Mouse (Mus musculus): ENCODE results near the gene Fcgrt. TPM values are rescaled to one million over a fixed set of nuclear protein-coding genes. Genes with fewer than 3 reads are reported as not detected.

Gene Fcgrt
- total and polyA plus RNA-seq, 3 experiments: 0.27 to 1.7 TPM; not detected in 1

DNA sequence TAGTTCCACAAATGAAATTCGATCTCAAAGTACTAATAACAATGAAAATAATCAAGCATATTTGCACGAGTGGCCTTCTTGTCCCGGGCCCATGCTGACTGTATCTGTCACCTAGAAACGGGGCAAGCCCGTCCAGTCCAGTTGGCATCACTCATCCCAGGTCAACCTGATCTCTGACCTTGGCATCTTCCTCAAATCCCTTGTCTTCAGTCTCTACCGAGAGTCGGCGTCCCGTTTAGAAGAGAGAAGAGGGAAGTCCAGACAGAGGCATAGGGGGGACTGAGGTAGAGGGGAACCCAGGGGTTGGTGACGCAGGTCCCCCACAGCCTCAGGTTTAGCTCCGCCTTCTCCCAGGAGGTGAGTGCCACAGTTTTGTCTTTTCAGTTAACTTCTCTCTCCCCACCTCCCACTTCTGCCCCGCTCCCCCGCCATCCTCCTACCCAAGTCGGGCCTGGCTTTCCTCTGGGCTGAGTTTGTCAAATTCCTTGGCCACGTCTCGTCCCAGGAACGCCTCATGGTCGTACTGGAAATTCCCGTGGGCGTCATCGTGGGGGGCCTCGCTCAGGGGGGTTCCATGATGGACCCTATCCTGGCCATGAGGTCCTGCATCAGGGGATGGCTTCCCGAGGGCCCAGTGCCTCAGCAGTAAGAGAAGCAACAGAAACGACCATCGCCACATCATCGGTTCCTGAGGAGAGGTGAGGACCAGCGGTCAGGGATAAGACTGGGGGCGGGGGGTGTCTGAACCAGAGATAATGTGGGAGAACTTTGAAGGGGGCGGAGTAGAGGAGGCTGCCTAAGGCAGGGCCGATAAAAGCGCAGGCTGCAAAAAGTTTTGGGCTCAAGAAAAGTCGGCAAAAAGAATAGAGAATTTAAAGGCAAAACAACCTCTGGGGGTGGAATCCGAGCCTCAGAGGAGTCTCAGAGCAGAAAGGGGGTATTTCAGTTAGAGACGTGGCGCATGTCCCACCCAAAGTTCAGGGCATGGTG is 12.4 kb downstream of the Fcgrt start:
- Histone ChIP-seq H3K27ac (ENCODE audit: control insufficient read depth, low read depth, low read length) (peak overlapping the region; percentile 47), H3K9ac (ENCODE audit: control insufficient read depth, low read depth, low read length, poor library complexity, severe bottlenecking) (peak overlapping the region; percentile 60), H3K4me3 (ENCODE audit: control insufficient read depth in 1 of 2, insufficient read depth in 1 of 2, low read depth in 2 of 2, low read length in 2 of 2) (peak overlapping the region; percentile 50 to 72), H3K79me2 (ENCODE audit: control insufficient read depth, insufficient read depth, low read length, poor library complexity) (no peaks in the 10 kb centered on the region; the same call in 1 of the 2 replicates), H3K4me1 (ENCODE audit: control insufficient read depth in 1 of 2, insufficient read depth in 2 of 2, low read length in 2 of 2) (peaks cover 2 to 16% of the 10 kb centered on the region in 2 experiments), H3K9me3 (replicated peaks; ENCODE audit: insufficient read depth, low read length) (no peaks in the 10 kb centered on the region), H3K27me3 (ENCODE audit: control insufficient read depth in 1 of 2, insufficient read depth in 2 of 2, low read length in 2 of 2) (no peaks in the 10 kb centered on the region), H3K36me3 (ENCODE audit: control insufficient read depth in 1 of 2, insufficient read depth in 2 of 2, low read length in 2 of 2) (peaks cover 0 to 12% of the 10 kb centered on the region in 2 experiments; a peak in 2 of 4 replicates)
- peak; percentile 76 for DNase-seq (ENCODE audit: low read depth, low spot score)
- 0 out of 4 replicates have a peak, but pooled peaks of 1 of the 2 experiments have one; percentile 7 for TF ChIP-seq EP300 (IDR thresholded peaks at IDR 0.05; ENCODE audit: low read depth in 1 of 2, low read length in 2 of 2)
- TF ChIP-seq SMC3 (IDR thresholded peaks at IDR 0.05; ENCODE audit: low read depth, low read length): no peak

GRCm38 (mm10) chr7:45090251-45090977 is 13.2 kb downstream of the Fcgrt start:
- TF ChIP-seq TAL1 (IDR thresholded peaks at IDR 0.05; ENCODE audit: low read length) (no peak), MXI1 (IDR thresholded peaks at IDR 0.05; ENCODE audit: low read depth, low read length) (peak; percentile 13; the same call in 1 of the 2 replicates), SMC3 (IDR thresholded peaks at IDR 0.05; ENCODE audit: low read depth, low read length) (no peak), MAZ (IDR thresholded peaks at IDR 0.05; ENCODE audit: low read depth, low read length) (peak; percentile 33; the same call in 1 of the 2 replicates), USF1 (IDR thresholded peaks at IDR 0.05; ENCODE audit: low read depth, low read length) (no peak), USF2 (IDR thresholded peaks at IDR 0.05; ENCODE audit: borderline replicate concordance in 1 of 2, insufficient read depth in 1 of 2, low read depth in 1 of 2, low read length in 2 of 2) (no peak)
- Histone ChIP-seq H3K79me2 (ENCODE audit: control insufficient read depth, insufficient read depth, low read length, poor library complexity) (no peaks in the 10 kb centered on the region; the same call in 1 of the 2 replicates), H3K9ac (ENCODE audit: control insufficient read depth, low read depth, low read length, poor library complexity, severe bottlenecking) (peak overlapping the region; percentile 60), H3K9me3 (replicated peaks; ENCODE audit: insufficient read depth, low read length) (no peaks in the 10 kb centered on the region), H3K4me1 (ENCODE audit: control insufficient read depth in 1 of 2, insufficient read depth in 2 of 2, low read length in 2 of 2) (peaks cover 2 to 16% of the 10 kb centered on the region in 2 experiments), H3K27ac (ENCODE audit: control insufficient read depth, low read depth, low read length) (peak overlapping the region; percentile 47), H3K4me3 (ENCODE audit: control insufficient read depth in 1 of 2, insufficient read depth in 1 of 2, low read depth in 2 of 2, low read length in 2 of 2) (peak overlapping the region; percentile 50 to 72), H3K27me3 (ENCODE audit: control insufficient read depth in 1 of 2, insufficient read depth in 2 of 2, low read length in 2 of 2) (no peaks in the 10 kb centered on the region), H3K36me3 (ENCODE audit: control insufficient read depth in 1 of 2, insufficient read depth in 2 of 2, low read length in 2 of 2) (peaks cover 0 to 12% of the 10 kb centered on the region in 2 experiments; a peak in 2 of 4 replicates)
- DNase-seq (ENCODE audit: low read depth, low spot score): peak; percentile 76

GRCm38 (mm10) chr7:45088597-45088996 is 15.1 kb downstream of the Fcgrt start:
- H3K4me1 ChIP-seq (ENCODE audit: control insufficient read depth in 1 of 2, insufficient read depth in 2 of 2, low read length in 2 of 2): peaks cover 2 to 7% of the 10 kb centered on the region in 2 experiments
- H3K79me2 ChIP-seq (ENCODE audit: control insufficient read depth, insufficient read depth, low read length, poor library complexity): no peaks in the 10 kb centered on the region; the same call in 1 of the 2 replicates
- H3K9ac ChIP-seq (ENCODE audit: control insufficient read depth, low read depth, low read length, poor library complexity, severe bottlenecking): no peak overlapping the region
- peaks cover 0 to 12% of the 10 kb centered on the region in 2 experiments; a peak in 2 of 4 replicates for H3K36me3 ChIP-seq (ENCODE audit: control insufficient read depth in 1 of 2, insufficient read depth in 2 of 2, low read length in 2 of 2)
- no peak overlapping the region for H3K27ac ChIP-seq (ENCODE audit: control insufficient read depth, low read depth, low read length)
- no peak for DNase-seq (ENCODE audit: low read depth, low spot score)
- H3K4me3 ChIP-seq (ENCODE audit: control insufficient read depth in 1 of 2, insufficient read depth in 1 of 2, low read depth in 2 of 2, low read length in 2 of 2): no peak overlapping the region
- no peaks in the 10 kb centered on the region for H3K27me3 ChIP-seq (ENCODE audit: control insufficient read depth in 1 of 2, insufficient read depth in 2 of 2, low read length in 2 of 2)
- no peaks in the 10 kb centered on the region for H3K9me3 ChIP-seq (replicated peaks; ENCODE audit: insufficient read depth, low read length)
- no peak for TF ChIP-seq CHD2 (IDR thresholded peaks at IDR 0.05; ENCODE audit: low read length)
- TF ChIP-seq MAFK (IDR thresholded peaks at IDR 0.05; ENCODE audit: borderline replicate concordance, low read depth, low read length): no peak
- TF ChIP-seq MAZ (IDR thresholded peaks at IDR 0.05; ENCODE audit: low read depth, low read length): no peak
- no peak for TF ChIP-seq ZKSCAN1 (IDR thresholded peaks at IDR 0.05; ENCODE audit: low read depth, low read length)
- TF ChIP-seq USF2 (IDR thresholded peaks at IDR 0.05; ENCODE audit: borderline replicate concordance in 1 of 2, insufficient read depth in 1 of 2, low read depth in 1 of 2, low read length in 2 of 2): no peak
- TF ChIP-seq ZNF384 (IDR thresholded peaks at IDR 0.05; ENCODE audit: low read depth, low read length): no peak
- TF ChIP-seq SMC3 (IDR thresholded peaks at IDR 0.05; ENCODE audit: low read depth, low read length): no peak
- TF ChIP-seq CHD1 (IDR thresholded peaks at IDR 0.05; ENCODE audit: low read depth, low read length): no peak
- no peak for TF ChIP-seq ZMIZ1 (IDR thresholded peaks at IDR 0.05; ENCODE audit: low read depth, low read length)
- TF ChIP-seq MEF2A (IDR thresholded peaks at IDR 0.05; ENCODE audit: extremely low read depth, insufficient replicate concordance, low read depth, low read length, poor library complexity, severe bottlenecking): no peak
- no peak for TF ChIP-seq USF1 (IDR thresholded peaks at IDR 0.05; ENCODE audit: low read depth, low read length)
- TF ChIP-seq E2F4 (IDR thresholded peaks at IDR 0.05; ENCODE audit: borderline replicate concordance, low read depth, low read length): no peak
- no peak for TF ChIP-seq RCOR1 (IDR thresholded peaks at IDR 0.05; ENCODE audit: low read depth, low read length)
- TF ChIP-seq ZC3H11A (IDR thresholded peaks at IDR 0.05; ENCODE audit: low read depth, low read length): no peak
- no peak for TF ChIP-seq RAD21 (IDR thresholded peaks at IDR 0.05; ENCODE audit: low read depth, low read length)
